Mouse (Mus musculus): ENCODE results near the gene Grik2. TPM values are rescaled to one million over a fixed set of nuclear protein-coding genes. Genes with fewer than 3 reads are reported as not detected.

Grik2 gene
- polyA plus RNA-seq, 1 experiment, result 45.9 TPM

- DNase-seq (ENCODE audit: low read depth), result peak; percentile 84
- TF ChIP-seq POLR2A (IDR thresholded peaks at IDR 0.05; ENCODE audit: borderline replicate concordance, extremely low read depth, insufficient read depth, insufficient read length, poor library complexity, severe bottlenecking) (no peak), CTCF (IDR thresholded peaks at IDR 0.05; ENCODE audit: borderline replicate concordance, extremely low read depth, insufficient read depth, insufficient read length) (no peak)
Observed at GRCm38 (mm10) chr10:49782741-49783691, 5.5 kb downstream of the Grik2 start.

GRCm38 (mm10) chr10:49782061-49782460, 6.5 kb downstream of the Grik2 start:
- no peak for TF ChIP-seq POLR2A (IDR thresholded peaks at IDR 0.05; ENCODE audit: borderline replicate concordance, extremely low read depth, insufficient read depth, insufficient read length, poor library complexity, severe bottlenecking)
- no peak for TF ChIP-seq CTCF (IDR thresholded peaks at IDR 0.05; ENCODE audit: borderline replicate concordance, extremely low read depth, insufficient read depth, insufficient read length)
- DNase-seq (ENCODE audit: low read depth), result peak; percentile 61

- TF ChIP-seq POLR2A (IDR thresholded peaks at IDR 0.05; ENCODE audit: borderline replicate concordance, extremely low read depth, insufficient read depth, insufficient read length, poor library complexity, severe bottlenecking), result no peak
- TF ChIP-seq CTCF (IDR thresholded peaks at IDR 0.05; ENCODE audit: borderline replicate concordance, extremely low read depth, insufficient read depth, insufficient read length), result no peak
- DNase-seq (ENCODE audit: low read depth), result peak; percentile 62
Observed at GRCm38 (mm10) chr10:49780430-49780829, 8.1 kb downstream of the Grik2 start.

- DNase-seq (ENCODE audit: low read depth), result peak; percentile 55
Observed at GRCm38 (mm10) chr10:49768897-49769296, 19.7 kb downstream of the Grik2 start.

GRCm38 (mm10) chr10:49767556-49767955, 21.0 kb downstream of the Grik2 start:
- DNase-seq (ENCODE audit: low read depth), result peak; percentile 67
- TF ChIP-seq CTCF (IDR thresholded peaks at IDR 0.05; ENCODE audit: borderline replicate concordance, extremely low read depth, insufficient read depth, insufficient read length), result no peak
- no peak for TF ChIP-seq POLR2A (IDR thresholded peaks at IDR 0.05; ENCODE audit: borderline replicate concordance, extremely low read depth, insufficient read depth, insufficient read length, poor library complexity, severe bottlenecking)

More at GRCm38 (mm10) chr10:49768897-49769296, 19.7 kb downstream of the Grik2 start:
- TF ChIP-seq CTCF (IDR thresholded peaks at IDR 0.05; ENCODE audit: borderline replicate concordance, extremely low read depth, insufficient read depth, insufficient read length), result no peak
- TF ChIP-seq POLR2A (IDR thresholded peaks at IDR 0.05; ENCODE audit: borderline replicate concordance, extremely low read depth, insufficient read depth, insufficient read length, poor library complexity, severe bottlenecking), result no peak

- no peak for TF ChIP-seq CTCF (IDR thresholded peaks at IDR 0.05; ENCODE audit: borderline replicate concordance, extremely low read depth, insufficient read depth, insufficient read length)
- no peak for TF ChIP-seq POLR2A (IDR thresholded peaks at IDR 0.05; ENCODE audit: borderline replicate concordance, extremely low read depth, insufficient read depth, insufficient read length, poor library complexity, severe bottlenecking)
- peak; percentile 55 for DNase-seq (ENCODE audit: low read depth)
Observed at GRCm38 (mm10) chr10:49762607-49763006, 26.0 kb downstream of the Grik2 start.

GRCm38 (mm10) chr10:49751769-49752168, 36.8 kb downstream of the Grik2 start:
- TF ChIP-seq CTCF (IDR thresholded peaks at IDR 0.05; ENCODE audit: borderline replicate concordance, extremely low read depth, insufficient read depth, insufficient read length) (no peak), POLR2A (IDR thresholded peaks at IDR 0.05; ENCODE audit: borderline replicate concordance, extremely low read depth, insufficient read depth, insufficient read length, poor library complexity, severe bottlenecking) (no peak)
- DNase-seq (ENCODE audit: low read depth), result peak; percentile 81

GRCm38 (mm10) chr10:49731841-49732240, 56.7 kb downstream of the Grik2 start:
- TF ChIP-seq CTCF (IDR thresholded peaks at IDR 0.05; ENCODE audit: borderline replicate concordance, extremely low read depth, insufficient read depth, insufficient read length) (no peak), POLR2A (IDR thresholded peaks at IDR 0.05; ENCODE audit: borderline replicate concordance, extremely low read depth, insufficient read depth, insufficient read length, poor library complexity, severe bottlenecking) (no peak)
- DNase-seq (ENCODE audit: low read depth), result peak; percentile 74

- TF ChIP-seq CTCF (IDR thresholded peaks at IDR 0.05; ENCODE audit: borderline replicate concordance, extremely low read depth, insufficient read depth, insufficient read length) (no peak), POLR2A (IDR thresholded peaks at IDR 0.05; ENCODE audit: borderline replicate concordance, extremely low read depth, insufficient read depth, insufficient read length, poor library complexity, severe bottlenecking) (no peak)
- no peak for DNase-seq (ENCODE audit: low read depth)
Observed at GRCm38 (mm10) chr10:49723706-49724105, 64.9 kb downstream of the Grik2 start.

- no peak for TF ChIP-seq CTCF (IDR thresholded peaks at IDR 0.05; ENCODE audit: borderline replicate concordance, extremely low read depth, insufficient read depth, insufficient read length)
- no peak for TF ChIP-seq POLR2A (IDR thresholded peaks at IDR 0.05; ENCODE audit: borderline replicate concordance, extremely low read depth, insufficient read depth, insufficient read length, poor library complexity, severe bottlenecking)
- no peak for DNase-seq (ENCODE audit: low read depth)
Observed at GRCm38 (mm10) chr10:49716856-49717255, 71.7 kb downstream of the Grik2 start.

GRCm38 (mm10) chr10:49709748-49710147, 78.8 kb downstream of the Grik2 start:
- DNase-seq (ENCODE audit: low read depth), result peak; percentile 80

More at GRCm38 (mm10) chr10:49709748-49710147, 78.8 kb downstream of the Grik2 start:
- no peak for TF ChIP-seq POLR2A (IDR thresholded peaks at IDR 0.05; ENCODE audit: borderline replicate concordance, extremely low read depth, insufficient read depth, insufficient read length, poor library complexity, severe bottlenecking)
- no peak for TF ChIP-seq CTCF (IDR thresholded peaks at IDR 0.05; ENCODE audit: borderline replicate concordance, extremely low read depth, insufficient read depth, insufficient read length)

All from brain, embryonic 14.5 days (tissue).